Mouse (Mus musculus) small intestine, adult 2 months (tissue): ENCODE results near the gene Trank1.

Experiments used
- CTCF ChIP-seq: fragments of 200-500 bp; IDR thresholded peaks from 2 replicates; pipeline ENCODE4 v1.5.1; 2012; ENCODE audit warnings: low read depth, mild to moderate bottlenecking, control low read depth, inconsistent platforms, low read length, moderate library complexity, mixed read lengths; ENCODE audit not compliant: insufficient replicate concordance, insufficient read length; ENCODE audit errors: extremely low read depth
- POLR2A ChIP-seq: fragments of 200-500 bp; IDR thresholded peaks from 2 replicates; pipeline ENCODE4 v1.6.1; 2012; ENCODE audit warnings: low read depth, mild to moderate bottlenecking, control low read depth, inconsistent platforms, low read length, moderate library complexity

DNA sequence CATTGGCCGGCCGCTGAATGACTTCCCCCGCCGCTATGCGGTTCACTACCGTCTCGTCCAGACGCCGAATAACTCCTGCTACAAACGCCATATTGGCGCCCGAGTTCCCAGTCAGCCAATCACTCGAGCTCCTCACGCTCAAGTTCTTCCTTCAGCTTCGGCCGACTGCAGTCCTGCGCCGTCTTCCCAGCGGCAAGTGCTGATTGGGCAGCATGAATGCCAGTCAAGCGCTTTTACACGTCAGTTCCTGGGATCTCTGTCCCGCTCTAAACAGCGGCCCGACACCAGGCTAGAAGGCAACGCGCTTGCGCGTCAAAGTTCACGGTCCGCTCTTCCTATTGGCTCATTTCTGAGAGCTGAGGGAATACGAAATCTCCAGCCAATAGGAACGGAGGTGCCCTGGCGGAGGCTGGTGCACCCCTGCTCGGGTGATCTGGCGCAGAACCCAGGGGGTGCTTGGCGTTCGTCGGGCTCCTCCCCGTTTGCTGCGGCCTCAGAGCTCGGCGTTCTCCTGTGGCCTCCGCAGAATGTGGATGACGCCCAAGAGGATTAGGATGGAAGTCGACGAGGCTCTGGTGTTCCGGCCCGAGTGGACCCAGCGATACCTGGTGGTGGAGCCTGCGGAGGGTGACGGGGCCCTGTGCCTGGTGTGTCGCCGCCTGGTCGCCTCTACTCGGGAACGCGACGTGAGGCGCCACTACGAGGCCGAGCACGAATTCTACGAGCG lies 39.9 kb upstream of the Trank1 start, which contains the start of the genes Mlh1 and Epm2aip1:
- no peak for TF ChIP-seq CTCF
- TF ChIP-seq POLR2A = peak; percentile 96
